Mouse (Mus musculus) testis, adult 2 months (tissue): Measurements from ENCODE around the gene Gnat3.

Experiments used
- CTCF ChIP-seq: fragments of 200-500 bp; IDR thresholded peaks from 2 replicates; pipeline ENCODE4 v1.5.1; 2012; ENCODE audit warnings: low read depth, mild to moderate bottlenecking, inconsistent platforms, low read length, moderate library complexity; ENCODE audit not compliant: control insufficient read depth, insufficient read depth, insufficient replicate concordance
- POLR2A ChIP-seq: fragments of 200-500 bp; IDR thresholded peaks from 2 replicates; pipeline ENCODE4 v1.6.1; 2012; ENCODE audit warnings: low read depth, mild to moderate bottlenecking, inconsistent platforms, low read length, moderate library complexity; ENCODE audit not compliant: control insufficient read depth

GRCm38 (mm10) chr5:18006157-18006556 lies 43.8 kb downstream of the Gnat3 start:
- TF ChIP-seq CTCF (no peak), POLR2A (no peak)
